Mouse (Mus musculus) liver, adult 2 months (tissue): Measurements from ENCODE around the gene Mst1.

Experiments
- CTCF ChIP-seq: fragments of 200-500 bp; IDR thresholded peaks from 2 replicates; pipeline ENCODE4 v1.5.1; 2011; ENCODE audit warnings: low read depth, low read length, control low read depth
- POLR2A ChIP-seq: fragments of 200-500 bp; IDR thresholded peaks from 2 replicates; pipeline ENCODE4 v1.6.1; 2011; ENCODE audit warnings: low read length, control low read depth; ENCODE audit not compliant: insufficient read depth; ENCODE audit errors: extremely low read depth

- TF ChIP-seq POLR2A, result no peak
- TF ChIP-seq CTCF, result no peak
These were observed 27.6 kb downstream of the Mst1 start for GRCm38 (mm10) chr9:108107867-108108266.
